ENCODE assay signal across 10 mouse cellular contexts in genomic region chr2:152740490-152740889, GRCm38 (mm10). TPM values are rescaled to one million over a fixed set of nuclear protein-coding genes. Genes with fewer than 3 reads are reported as not detected.
DNase-seq lines count a peak whose midpoint lies in the region; ATAC-seq and TF ChIP-seq lines count a peak whose summit lies in the region.
"Had no signal": no experiment of that assay in that cellular context is flagged by ENCODE, and none has a peak within 500 bp of the region (broad histone marks: within the 10 kb centered on the region; RNA-seq: fewer than 3 reads in every experiment).

No protein-coding gene starts in this region.

- no peaks in the 10 kb centered on the region for H3K9me3 ChIP-seq in kidney, postnatal 0 days (replicated peaks; ENCODE audit: low read length)
- H3K9me3 ChIP-seq in embryonic facial prominence, embryonic 13.5 days: no peaks in the 10 kb centered on the region
- no peaks in the 10 kb centered on the region for H3K9me3 ChIP-seq in liver, embryonic 13.5 days (replicated peaks)

- no peak overlapping the region for H3K4me2 ChIP-seq in kidney, postnatal 0 days (ENCODE audit: low read length)
- peak overlapping the region; percentile 95; the same call in 1 of the 2 replicates for H3K4me2 ChIP-seq in embryonic facial prominence, embryonic 13.5 days
- H3K4me2 ChIP-seq in liver, embryonic 13.5 days: peak overlapping the region; percentile 93

- peaks cover 19% of the 10 kb centered on the region for H3K4me1 ChIP-seq in kidney, postnatal 0 days (replicated peaks; ENCODE audit: insufficient read depth, low read length)
- H3K4me1 ChIP-seq in embryonic facial prominence, embryonic 13.5 days: peaks cover 55% of the 10 kb centered on the region
- H3K4me1 ChIP-seq in liver, embryonic 13.5 days (replicated peaks): peaks cover 79% of the 10 kb centered on the region

- no peaks in the 10 kb centered on the region for H3K36me3 ChIP-seq in kidney, postnatal 0 days (ENCODE audit: insufficient read depth, low read length)
- H3K36me3 ChIP-seq in embryonic facial prominence, embryonic 13.5 days: no peaks in the 10 kb centered on the region
- no peaks in the 10 kb centered on the region for H3K36me3 ChIP-seq in liver, embryonic 13.5 days

- intact Hi-C loops in heart, postnatal 25 days (cut with DNase I): no loop called here
- intact Hi-C loops in left cerebral cortex, postnatal 14 days (cut with DNase I): loop anchor here (5.0 kb wide), 1 partner anchor 43 kb away; no protein-coding TSS in a partner anchor

- H3K4me3 ChIP-seq in kidney, postnatal 0 days (replicated peaks; ENCODE audit: low read depth, low read length): no peak overlapping the region
- H3K4me3 ChIP-seq in embryonic facial prominence, embryonic 13.5 days: no peak overlapping the region
- H3K4me3 ChIP-seq in liver, embryonic 13.5 days (replicated peaks): no peak overlapping the region

- WGBS in kidney, postnatal 0 days: 76% methylated on average over 5 of the region's 5 CpGs
- 67% methylated on average over 5 of the region's 5 CpGs for WGBS in embryonic facial prominence, embryonic 13.5 days
- WGBS in liver, embryonic 13.5 days (ENCODE audit: insufficient replicate concordance): 65% methylated on average over 5 of the region's 5 CpGs

- no peak for ATAC-seq in kidney, postnatal 0 days (replicated peaks; ENCODE audit: low FRiP score, low read depth)
- ATAC-seq in embryonic facial prominence, embryonic 13.5 days (ENCODE audit: insufficient number of reproducible peaks, insufficient read depth, low FRiP score, low TSS enrichment, low read depth): no peak
- ATAC-seq in liver, embryonic 13.5 days (ENCODE audit: low read depth): no peak

- TF ChIP-seq CTCF in kidney, postnatal 0 days (IDR thresholded peaks at IDR 0.05; ENCODE audit: low read depth): no peak

- peak overlapping the region; percentile 93 for H3K27ac ChIP-seq in kidney, postnatal 0 days
- peak overlapping the region; percentile 97 for H3K27ac ChIP-seq in embryonic facial prominence, embryonic 13.5 days
- H3K27ac ChIP-seq in liver, embryonic 13.5 days: peak overlapping the region; percentile 87

- peak; percentile 91 for DNase-seq in heart, adult 11 months
- DNase-seq in heart, postnatal 25 days (ENCODE audit: low spot score): no peak
- DNase-seq in kidney, postnatal 0 days (ENCODE audit: low spot score): no peak
- no peak for DNase-seq in kidney, postnatal 25 days
- DNase-seq in liver, embryonic 13.5 days: no peak
- DNase-seq in adrenal gland, adult 2 months: no peak
- no peak for DNase-seq in left cerebral cortex, postnatal 14 days (ENCODE audit: low spot score in 2 of 2)
- DNase-seq: right cerebral cortex, postnatal 14 days had no signal

- H3K27me3 ChIP-seq in kidney, postnatal 0 days (ENCODE audit: insufficient read depth, low read length): no peaks in the 10 kb centered on the region
- H3K27me3 ChIP-seq in embryonic facial prominence, embryonic 13.5 days: no peaks in the 10 kb centered on the region
- peaks cover 13% of the 10 kb centered on the region for H3K27me3 ChIP-seq in liver, embryonic 13.5 days

- H3K9ac ChIP-seq in kidney, postnatal 0 days (ENCODE audit: low read depth, low read length): no peak overlapping the region
- H3K9ac ChIP-seq in embryonic facial prominence, embryonic 13.5 days: 0 out of 2 replicates have a peak overlapping the region, but pooled peaks have one; percentile 44
- H3K9ac ChIP-seq in liver, embryonic 13.5 days: peak overlapping the region; percentile 69; the same call in 1 of the 2 replicates

RNA-seq across cellular contexts. Expression of gene Id1, which starts 4.4 kb away (rescaled TPM):
- 10 to 100 TPM; 37.8 to 57.0 TPM for total RNA-seq in heart, postnatal 25 days (2021)
- polyA plus RNA-seq in kidney, postnatal 0 days (2015; fragmentation: Nextera tagmentation; extraction: Ambion mirVana): 170 and 194 TPM in 2 replicates
- 179 and 189 TPM in 2 replicates for polyA plus RNA-seq in embryonic facial prominence, embryonic 13.5 days (2015; fragmentation: Nextera tagmentation; extraction: Ambion mirVana)
- polyA plus RNA-seq in liver, embryonic 13.5 days (2015; fragmentation: Nextera tagmentation; extraction: Ambion mirVana): 20.9 and 23.2 TPM in 2 replicates
- 10 to 100 TPM; 41.5 to 67.3 TPM for total RNA-seq in adrenal gland, adult 2 months (2021)
- polyA plus RNA-seq in adrenal gland, adult 2 months (2012; rRNA removed): 186 and 275 TPM in 2 replicates
- 10 to 100 TPM; 19.5 to 26.4 TPM for total RNA-seq in left cerebral cortex, postnatal 14 days (2021)

RNA-seq across cellular contexts. Expression of gene Cox4i2, which starts 13.5 kb away (rescaled TPM):
- total RNA-seq in heart, postnatal 25 days (2021): 10 to 100 TPM; 12.2 to 16.8 TPM
- 15.8 and 16.3 TPM in 2 replicates for polyA plus RNA-seq in kidney, postnatal 0 days (2015; fragmentation: Nextera tagmentation; extraction: Ambion mirVana)
- 29.3 and 29.8 TPM in 2 replicates for polyA plus RNA-seq in embryonic facial prominence, embryonic 13.5 days (2015; fragmentation: Nextera tagmentation; extraction: Ambion mirVana)
- 1.1 and 1.2 TPM in 2 replicates for polyA plus RNA-seq in liver, embryonic 13.5 days (2015; fragmentation: Nextera tagmentation; extraction: Ambion mirVana)
- 1 to 10 TPM; 1.4 to 3.4 TPM for total RNA-seq in adrenal gland, adult 2 months (2021)
- polyA plus RNA-seq in adrenal gland, adult 2 months (2012; rRNA removed): 3.9 and 4.4 TPM in 2 replicates
- 1 to 10 TPM; 2.3 to 2.8 TPM for total RNA-seq in left cerebral cortex, postnatal 14 days (2021)
- polyA plus RNA-seq: macrophage had no signal

RNA-seq across cellular contexts. Expression of gene Mcts2, which starts 53.7 kb away (rescaled TPM):
- total RNA-seq in heart, postnatal 25 days (2021): 10 to 100 TPM; 17.7 to 18.5 TPM
- 33.9 and 36.6 TPM in 2 replicates for polyA plus RNA-seq in kidney, postnatal 0 days (2015; fragmentation: Nextera tagmentation; extraction: Ambion mirVana)
- polyA plus RNA-seq in embryonic facial prominence, embryonic 13.5 days (2015; fragmentation: Nextera tagmentation; extraction: Ambion mirVana): 37.3 and 40.7 TPM in 2 replicates
- 23.6 and 23.8 TPM in 2 replicates for polyA plus RNA-seq in liver, embryonic 13.5 days (2015; fragmentation: Nextera tagmentation; extraction: Ambion mirVana)
- 10 to 100 TPM; 26.7 to 32.9 TPM for total RNA-seq in adrenal gland, adult 2 months (2021)
- 1.9 and 2.3 TPM in 2 replicates for polyA plus RNA-seq in adrenal gland, adult 2 months (2012; rRNA removed)
- total RNA-seq in left cerebral cortex, postnatal 14 days (2021): 10 to 100 TPM; 17.9 to 20.4 TPM
